27 mouse cellular contexts compared by ENCODE assay signal in the genomic region with DNA sequence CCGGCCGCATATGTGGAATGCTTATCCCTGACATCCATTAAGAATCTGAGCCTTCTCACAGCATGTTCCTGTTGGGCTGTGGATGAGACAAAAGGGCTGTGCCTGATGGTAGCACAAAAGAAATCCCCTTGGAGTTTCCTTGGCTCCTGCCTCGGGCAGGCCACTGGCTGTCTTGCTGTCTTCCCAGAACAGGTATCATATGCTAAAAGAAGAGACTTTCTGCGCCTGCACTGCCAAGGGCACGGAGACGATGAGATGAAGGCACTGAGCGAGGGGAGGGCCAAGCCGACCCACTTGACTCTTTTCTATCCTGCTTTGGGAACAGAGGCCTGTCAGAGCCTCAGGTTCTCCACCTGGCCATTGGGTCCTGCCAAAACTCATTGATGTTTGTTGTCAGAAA.
DNase-seq lines count a peak whose midpoint lies in the region; ATAC-seq lines count a peak whose summit lies in the region.
"Had no signal": no experiment of that assay in that cellular context is flagged by ENCODE, and none has a peak within 500 bp of the region (broad histone marks: within the 10 kb centered on the region; RNA-seq: fewer than 3 reads in every experiment).

No protein-coding gene starts in this region.

- H3K4me2 ChIP-seq in neural tube, embryonic 13.5 days = no peak overlapping the region
- no peak overlapping the region for H3K4me2 ChIP-seq in neural tube, embryonic 15.5 days
- H3K4me2 ChIP-seq: heart, embryonic 13.5 days; limb, embryonic 15.5 days; lung, embryonic 15.5 days; midbrain, embryonic 13.5 days; stomach, embryonic 15.5 days had no signal

- no peaks in the 10 kb centered on the region for H3K27me3 ChIP-seq in neural tube, embryonic 13.5 days
- H3K27me3 ChIP-seq in neural tube, embryonic 15.5 days (replicated peaks) = no peaks in the 10 kb centered on the region
- H3K27me3 ChIP-seq: heart, embryonic 13.5 days; limb, embryonic 15.5 days; lung, embryonic 15.5 days; megakaryocyte, embryonic 14.5 days; midbrain, embryonic 13.5 days; stomach, embryonic 15.5 days had no signal

- H3K27ac ChIP-seq in neural tube, embryonic 13.5 days (replicated peaks) = 0 out of 2 replicates have a peak overlapping the region, but pooled peaks have one; percentile 75
- H3K27ac ChIP-seq in neural tube, embryonic 15.5 days (replicated peaks) = no peak overlapping the region
- H3K27ac ChIP-seq: embryonic facial prominence, embryonic 10.5 days; gastrocnemius, adult 2 months; heart, embryonic 13.5 days; kidney, postnatal 0 days; limb, embryonic 15.5 days; liver, embryonic 14.5 days; lung, embryonic 15.5 days; stomach, embryonic 15.5 days had no signal

- 80% methylated on average over 8 of the region's 8 CpGs for WGBS in neural tube, embryonic 13.5 days
- WGBS in neural tube, embryonic 15.5 days = 78% methylated on average over 8 of the region's 8 CpGs

- peaks cover 22% of the 10 kb centered on the region for H3K4me1 ChIP-seq in neural tube, embryonic 13.5 days (replicated peaks)
- peaks cover 16% of the 10 kb centered on the region for H3K4me1 ChIP-seq in neural tube, embryonic 15.5 days
- H3K4me1 ChIP-seq: limb, embryonic 15.5 days; lung, embryonic 15.5 days; stomach, embryonic 15.5 days had no signal

- no peaks in the 10 kb centered on the region for H3K9me3 ChIP-seq in neural tube, embryonic 13.5 days
- H3K9me3 ChIP-seq in neural tube, embryonic 15.5 days (replicated peaks) = no peaks in the 10 kb centered on the region
- H3K9me3 ChIP-seq: embryonic facial prominence, embryonic 10.5 days; heart, embryonic 13.5 days; limb, embryonic 15.5 days; lung, embryonic 15.5 days; midbrain, embryonic 13.5 days; stomach, embryonic 15.5 days had no signal

- peak; percentile 47; the same call in 1 of the 2 replicates for ATAC-seq in cerebellum, adult (ENCODE audit: insufficient number of reproducible peaks, low FRiP score, low TSS enrichment)
- ATAC-seq in neural tube, embryonic 13.5 days (ENCODE audit: low read depth) = no peak
- no peak for ATAC-seq in neural tube, embryonic 15.5 days (ENCODE audit: low FRiP score)
- ATAC-seq in inflammation-experienced regulatory T-cells, adult 6 months = no peak
- ATAC-seq: midbrain, embryonic 13.5 days had no signal

- no peaks in the 10 kb centered on the region for H3K36me3 ChIP-seq in neural tube, embryonic 13.5 days
- H3K36me3 ChIP-seq in neural tube, embryonic 15.5 days = no peaks in the 10 kb centered on the region
- H3K36me3 ChIP-seq: embryonic facial prominence, embryonic 10.5 days; heart, embryonic 13.5 days; limb, embryonic 15.5 days; lung, embryonic 15.5 days; midbrain, embryonic 13.5 days; stomach, embryonic 15.5 days had no signal

- no peak overlapping the region for H3K9ac ChIP-seq in neural tube, embryonic 13.5 days
- no peak overlapping the region for H3K9ac ChIP-seq in neural tube, embryonic 15.5 days (replicated peaks)
- H3K9ac ChIP-seq: heart, embryonic 13.5 days; limb, embryonic 15.5 days; liver, embryonic 14.5 days; lung, embryonic 15.5 days; midbrain, embryonic 13.5 days; stomach, embryonic 15.5 days had no signal

- no peak overlapping the region for H3K4me3 ChIP-seq in neural tube, embryonic 13.5 days
- no peak overlapping the region for H3K4me3 ChIP-seq in neural tube, embryonic 15.5 days (replicated peaks)
- H3K4me3 ChIP-seq: embryonic facial prominence, embryonic 10.5 days; gastrocnemius, adult 2 months; heart, embryonic 13.5 days; limb, embryonic 15.5 days; lung, embryonic 15.5 days; megakaryocyte, embryonic 14.5 days; midbrain, embryonic 13.5 days; stomach, embryonic 15.5 days had no signal

- DNase-seq in cerebellum, postnatal 4 days (ENCODE audit: low spot score in 2 of 2) = no peak
- peak; percentile 76 for DNase-seq in cerebellum, adult 9-11 months
- no peak for DNase-seq in gastrocnemius, postnatal 4 days (ENCODE audit: low spot score in 2 of 2)
- no peak for DNase-seq in adrenal gland, adult 2 months
- DNase-seq: adrenal gland, postnatal 36 days; gastrocnemius, adult 2 months; heart, postnatal 14 days; kidney, adult 18-20 months; left cerebral cortex, postnatal 4 days; lung, postnatal 36 days; retina, postnatal 1 day; right cerebral cortex, postnatal 4 days; thymus, adult 2 months; thymus, postnatal 4 days had no signal
